Mouse (Mus musculus) spleen, postnatal 4 days (tissue): ENCODE data around the gene Znhit1.
A peak's percentile ranks its signal among the peaks of the same experiment; 100 is the strongest.

Source experiments
- DNase-seq, 2 experiments: peaks; one replicate each; pipeline ENCODE4 v3.0.0; 2022; ENCODE audit warnings: low spot score in 2 of 2

Gene Znhit1

GRCm38 (mm10) chr5:136986695-136987137, 1.1 kb downstream of the Znhit1 start, which contains the start of gene Plod3:
Gene Plod3 (plus strand): TSS chr5:136987019.
- DNase-seq, result peak; percentile 96 to 98

GRCm38 (mm10) chr5:136984828-136985227, 3.0 kb downstream of the Znhit1 start:
- DNase-seq, result no peak

GRCm38 (mm10) chr5:136982338-136982930, 5.4 kb downstream of the Znhit1 start:
- DNase-seq, result peak; percentile 51 to 81

- DNase-seq, result no peak
Measured at GRCm38 (mm10) chr5:136980974-136981373, 6.8 kb downstream of the Znhit1 start.

- DNase-seq, result no peak
Measured at GRCm38 (mm10) chr5:136979762-136980161, 8.1 kb downstream of the Znhit1 start.

- DNase-seq, result no peak
Measured at GRCm38 (mm10) chr5:136977769-136978168, 10.1 kb downstream of the Znhit1 start.

GRCm38 (mm10) chr5:136973670-136974069, 14.2 kb downstream of the Znhit1 start:
- DNase-seq, result no peak

GRCm38 (mm10) chr5:136970703-136971102, 17.1 kb downstream of the Znhit1 start:
- DNase-seq, result peak; percentile 79 to 93

GRCm38 (mm10) chr5:136967592-136967991, 20.2 kb downstream of the Znhit1 start:
- DNase-seq, result no peak

- DNase-seq, result no peak
Measured at GRCm38 (mm10) chr5:136966861-136967455, 20.9 kb downstream of the Znhit1 start.

- no peak for DNase-seq
Measured at GRCm38 (mm10) chr5:136966331-136966730, 21.5 kb downstream of the Znhit1 start, which contains the start of gene Cldn15. Gene Cldn15 (plus strand): TSS chr5:136966616.

GRCm38 (mm10) chr5:136965686-136966085, 22.1 kb downstream of the Znhit1 start:
- DNase-seq, result peak in 1 of 2 experiments; percentile 71

GRCm38 (mm10) chr5:136965210-136965609, 22.6 kb downstream of the Znhit1 start:
- peak; percentile 66 to 79 for DNase-seq

- DNase-seq, result no peak
Measured at GRCm38 (mm10) chr5:136962966-136963540, 24.8 kb downstream of the Znhit1 start.

- DNase-seq, result peak; percentile 86 to 95
Measured at GRCm38 (mm10) chr5:136962501-136962900, 25.3 kb downstream of the Znhit1 start.

GRCm38 (mm10) chr5:136961983-136962461, 25.8 kb downstream of the Znhit1 start:
- peak; percentile 88 to 93 for DNase-seq

- DNase-seq, result no peak
Measured at GRCm38 (mm10) chr5:136961334-136961982, 26.4 kb downstream of the Znhit1 start.

GRCm38 (mm10) chr5:136960053-136960452, 27.8 kb downstream of the Znhit1 start:
- no peak for DNase-seq

- no peak for DNase-seq
Measured at GRCm38 (mm10) chr5:136958991-136959605, 28.7 kb downstream of the Znhit1 start.

GRCm38 (mm10) chr5:136957250-136957649, 30.6 kb downstream of the Znhit1 start:
- no peak for DNase-seq

- no peak for DNase-seq
Measured at GRCm38 (mm10) chr5:136955622-136956021, 32.2 kb downstream of the Znhit1 start.

GRCm38 (mm10) chr5:136953440-136953951, 34.3 kb downstream of the Znhit1 start:
- no peak for DNase-seq
